Mouse (Mus musculus) G1E (cell line): ENCODE results near the gene Sfxn5. TPM values are rescaled to one million over a fixed set of nuclear protein-coding genes. Genes with fewer than 3 reads are reported as not detected.

Source experiments
- ATAC-seq: 2 replicates; pipeline ENCODE4 v1.8.0; 2016; ENCODE audit warnings: mild to moderate bottlenecking; ENCODE audit not compliant: insufficient number of reproducible peaks, poor library complexity, low FRiP score, severe bottlenecking; ENCODE audit errors: extremely low read depth
- DNase-seq: peaks from one replicate; pipeline ENCODE4 v3.0.0; 2012; ENCODE audit warnings: low spot score
- H3K27me3 ChIP-seq: 2 replicates; pipeline ENCODE4 v1.6.1; 2012; ENCODE audit warnings: mild to moderate bottlenecking, low read length, inconsistent platforms; ENCODE audit not compliant: insufficient read depth
- H3K36me3 ChIP-seq: replicated peaks from 2 replicates; pipeline ENCODE3; 2012; ENCODE audit warnings: mild to moderate bottlenecking, inconsistent platforms
- H3K4me1 ChIP-seq: 2 replicates; pipeline ENCODE4 v1.6.1; 2012; ENCODE audit warnings: low read depth, low read length, inconsistent platforms, mixed read lengths; ENCODE audit not compliant: insufficient read depth
- H3K4me3 ChIP-seq: 2 replicates; pipeline ENCODE4 v1.5.1; 2012; ENCODE audit warnings: low read depth, mild to moderate bottlenecking, inconsistent platforms, low read length, moderate library complexity, mixed read lengths
- H3K9me3 ChIP-seq: replicated peaks from 2 replicates; pipeline ENCODE4 v1.6.1; 2012; ENCODE audit warnings: inconsistent platforms
- CTCF ChIP-seq: IDR thresholded peaks from 2 replicates; pipeline ENCODE4 v1.5.1; 2012; ENCODE audit warnings: low read depth, low read length, inconsistent platforms, mixed read lengths
- GATA1 ChIP-seq: IDR thresholded peaks from 2 replicates; pipeline ENCODE4 v1.6.1; 2012; ENCODE audit warnings: borderline replicate concordance, low read length, inconsistent platforms, mixed read lengths
- GATA2 ChIP-seq: IDR thresholded peaks from 2 replicates; pipeline ENCODE4 v1.6.1; 2012; ENCODE audit warnings: low read depth, low read length, inconsistent platforms, borderline replicate concordance
- POLR2AphosphoS5 ChIP-seq: IDR thresholded peaks from 2 replicates; pipeline ENCODE4 v1.6.1; 2012; ENCODE audit warnings: low read depth, low read length, inconsistent platforms; ENCODE audit not compliant: insufficient replicate concordance
- TAL1 ChIP-seq: conservative IDR thresholded peaks from 2 replicates; pipeline ENCODE4 v1.6.1; 2012; ENCODE audit warnings: low read depth, low read length, inconsistent platforms, mixed read lengths
- polyA plus RNA-seq: library from polyadenylated mRNA; stranded (reverse); fragments of >175 nt; gene quantifications from 2 replicates; pipeline ENCODE4 v1.2.3, GENCODE M21; 2012
- total RNA-seq, 2 experiments: library from RNA; stranded (forward) in 1 of 2; stranded (reverse) in 1 of 2; fragments of 200-1000 nt in 1 of 2; fragments of >200 nt in 1 of 2; fragmentation: Nextera tagmentation in 1 of 2; gene quantifications; 2 replicates each; pipeline ENCODE4 v1.2.3; 2014 to 2017

The Sfxn5 gene
- total and polyA plus RNA-seq, 3 experiments: 0.04 to 0.38 TPM; not detected in 1

DNA sequence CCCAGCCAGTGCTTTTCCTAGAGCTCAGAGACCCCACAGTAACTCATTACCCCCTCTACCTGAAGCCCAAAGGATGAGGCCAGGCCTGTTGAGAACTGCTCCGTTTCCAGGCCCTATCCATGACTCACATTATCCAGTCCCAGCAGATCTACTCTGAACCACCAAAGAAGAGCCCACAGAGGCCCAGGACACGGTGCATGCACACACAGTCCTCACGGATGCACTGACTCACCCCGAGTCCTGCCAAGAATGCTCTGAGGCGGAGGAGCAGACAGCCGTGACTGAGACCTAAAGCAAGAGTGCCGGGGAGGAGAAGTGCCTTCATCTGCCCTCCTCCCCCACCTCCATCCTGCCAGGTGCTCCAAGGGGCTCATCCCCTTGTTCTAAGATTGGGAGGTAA, 16.0 kb upstream of the Sfxn5 start:
- Histone ChIP-seq H3K4me1 (no peaks in the 10 kb centered on the region), H3K4me3 (no peak overlapping the region), H3K9me3 (no peaks in the 10 kb centered on the region), H3K36me3 (no peaks in the 10 kb centered on the region), H3K27me3 (peaks cover 14% of the 10 kb centered on the region; the same call in 1 of the 2 replicates)
- TF ChIP-seq POLR2AphosphoS5: no peak
- no peak for TF ChIP-seq GATA1
- TF ChIP-seq TAL1: no peak
- TF ChIP-seq GATA2: no peak
- TF ChIP-seq CTCF: no peak
- DNase-seq (no peak), ATAC-seq (no peak)

GRCm38 (mm10) chr6:85348133-85348532, 14.9 kb upstream of the Sfxn5 start:
- Histone ChIP-seq H3K4me1 (no peaks in the 10 kb centered on the region), H3K36me3 (no peaks in the 10 kb centered on the region), H3K4me3 (no peak overlapping the region), H3K27me3 (peaks cover 16% of the 10 kb centered on the region), H3K9me3 (no peaks in the 10 kb centered on the region)
- no peak for DNase-seq
- no peak for ATAC-seq
- no peak for TF ChIP-seq CTCF
- no peak for TF ChIP-seq TAL1
- TF ChIP-seq POLR2AphosphoS5: no peak
- no peak for TF ChIP-seq GATA1
- no peak for TF ChIP-seq GATA2

- TF ChIP-seq POLR2AphosphoS5: no peak
- peak; percentile 62 for TF ChIP-seq CTCF
- no peaks in the 10 kb centered on the region for H3K9me3 ChIP-seq
- H3K4me3 ChIP-seq: no peak overlapping the region
- peaks cover 17% of the 10 kb centered on the region for H3K27me3 ChIP-seq
- peak; percentile 52 for DNase-seq
- ATAC-seq: peak; percentile 22; the same call in 1 of the 2 replicates
- H3K36me3 ChIP-seq: no peaks in the 10 kb centered on the region
- no peaks in the 10 kb centered on the region for H3K4me1 ChIP-seq
Measured at GRCm38 (mm10) chr6:85346028-85346634, 12.9 kb upstream of the Sfxn5 start.

DNA sequence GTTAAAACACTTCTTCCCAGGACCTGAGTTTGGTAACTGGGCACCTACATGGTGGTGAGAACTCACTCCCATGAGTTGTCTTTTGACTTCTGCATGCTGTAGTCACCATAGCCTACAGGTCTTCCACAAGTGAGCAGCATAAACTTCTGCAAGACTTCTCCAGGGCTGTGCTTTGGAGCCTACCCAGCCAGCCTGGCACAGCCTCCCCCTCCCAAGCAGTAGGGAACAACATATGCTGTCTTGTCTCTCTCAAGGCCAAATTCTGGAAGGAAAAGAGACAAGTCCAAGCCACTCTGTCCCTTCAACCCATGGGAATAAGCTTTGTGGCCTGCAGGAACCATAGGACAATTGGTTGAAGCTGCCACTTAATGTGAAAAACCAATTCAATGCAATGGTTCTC, 11.7 kb upstream of the Sfxn5 start:
- no peak for DNase-seq
- H3K27me3 ChIP-seq: peaks cover 17% of the 10 kb centered on the region
- no peaks in the 10 kb centered on the region for H3K9me3 ChIP-seq
- no peak for ATAC-seq
- no peaks in the 10 kb centered on the region for H3K4me1 ChIP-seq
- H3K36me3 ChIP-seq: no peaks in the 10 kb centered on the region
- TF ChIP-seq CTCF (no peak), TAL1 (no peak), GATA1 (no peak), GATA2 (no peak), POLR2AphosphoS5 (no peak)
- H3K4me3 ChIP-seq: no peak overlapping the region

- Histone ChIP-seq H3K4me1 (no peaks in the 10 kb centered on the region), H3K27me3 (peaks cover 11% of the 10 kb centered on the region), H3K4me3 (no peak overlapping the region), H3K36me3 (no peaks in the 10 kb centered on the region), H3K9me3 (no peaks in the 10 kb centered on the region)
- TF ChIP-seq TAL1 (no peak), POLR2AphosphoS5 (no peak), GATA1 (no peak), GATA2 (no peak), CTCF (no peak)
- ATAC-seq: no peak
- no peak for DNase-seq
Measured at GRCm38 (mm10) chr6:85343027-85343426, 9.8 kb upstream of the Sfxn5 start.

DNA sequence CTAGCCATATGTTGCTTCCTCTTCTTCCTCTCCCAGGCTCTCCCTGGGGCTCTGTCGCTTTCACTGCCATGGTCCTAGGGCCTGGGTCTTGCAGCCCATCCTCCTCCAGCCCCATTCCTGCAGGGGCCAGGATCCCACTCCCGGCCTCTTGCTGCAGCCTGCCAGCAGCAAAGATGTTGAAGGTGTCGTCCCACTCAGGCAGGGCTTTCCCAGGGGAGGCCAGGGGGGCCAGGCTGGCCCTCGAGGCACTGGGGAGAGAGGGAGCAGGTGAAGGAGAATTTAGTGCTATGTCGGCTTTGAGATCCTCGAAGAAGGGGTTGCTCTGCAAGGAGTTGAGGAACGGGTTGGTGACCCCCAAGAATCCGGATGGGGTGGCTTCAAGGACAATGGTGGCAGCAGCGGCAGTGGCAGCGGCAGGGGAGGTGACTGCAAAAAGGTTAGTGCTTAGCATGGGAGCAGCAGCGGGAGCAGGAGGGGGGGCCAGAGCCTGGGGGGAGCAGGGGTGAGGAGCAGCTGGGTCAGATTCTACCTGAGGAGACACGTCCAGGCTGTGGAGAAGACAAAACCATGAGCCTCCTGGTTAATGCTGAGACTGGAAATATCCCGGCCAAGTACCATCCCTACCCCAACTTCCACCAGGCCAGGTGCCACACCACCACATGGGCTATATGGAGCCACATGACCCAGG, 8.7 kb upstream of the Sfxn5 start:
- TF ChIP-seq TAL1 (no peak), POLR2AphosphoS5 (no peak), GATA1 (no peak), CTCF (no peak), GATA2 (no peak)

More for the DNA sequence above, 8.7 kb upstream of the Sfxn5 start:
- peaks cover 17% of the 10 kb centered on the region for H3K27me3 ChIP-seq
- no peaks in the 10 kb centered on the region for H3K9me3 ChIP-seq
- H3K4me3 ChIP-seq: no peak overlapping the region
- ATAC-seq: no peak
- H3K36me3 ChIP-seq: no peaks in the 10 kb centered on the region
- H3K4me1 ChIP-seq: no peaks in the 10 kb centered on the region
- DNase-seq: no peak
